Mouse (Mus musculus) testis, adult 2 months (tissue): ENCODE data around the gene Ccpg1os.

Experiments used
- CTCF ChIP-seq: fragments of 200-500 bp; IDR thresholded peaks from 2 replicates; pipeline ENCODE4 v1.5.1; 2012; ENCODE audit warnings: low read depth, mild to moderate bottlenecking, inconsistent platforms, low read length, moderate library complexity; ENCODE audit not compliant: control insufficient read depth, insufficient read depth, insufficient replicate concordance
- POLR2A ChIP-seq: fragments of 200-500 bp; IDR thresholded peaks from 2 replicates; pipeline ENCODE4 v1.6.1; 2012; ENCODE audit warnings: low read depth, mild to moderate bottlenecking, inconsistent platforms, low read length, moderate library complexity; ENCODE audit not compliant: control insufficient read depth

- no peak for TF ChIP-seq CTCF
- TF ChIP-seq POLR2A, result no peak
Observed at GRCm38 (mm10) chr9:73033406-73033805, 48.2 kb upstream of the Ccpg1os start.
